Mouse (Mus musculus) bone marrow macrophage, adult 2 months (primary cell): ENCODE measurements around the gene Tada2a.

Experiments used
- CTCF ChIP-seq: IDR thresholded peaks from 2 replicates; pipeline ENCODE4 v1.5.1; 2012; ENCODE audit warnings: low read depth, mild to moderate bottlenecking, low read length, moderate library complexity
- POLR2A ChIP-seq: IDR thresholded peaks from 2 replicates; pipeline ENCODE4 v1.6.1; 2012; ENCODE audit warnings: mild to moderate bottlenecking, low read depth, low read length, borderline replicate concordance

DNA sequence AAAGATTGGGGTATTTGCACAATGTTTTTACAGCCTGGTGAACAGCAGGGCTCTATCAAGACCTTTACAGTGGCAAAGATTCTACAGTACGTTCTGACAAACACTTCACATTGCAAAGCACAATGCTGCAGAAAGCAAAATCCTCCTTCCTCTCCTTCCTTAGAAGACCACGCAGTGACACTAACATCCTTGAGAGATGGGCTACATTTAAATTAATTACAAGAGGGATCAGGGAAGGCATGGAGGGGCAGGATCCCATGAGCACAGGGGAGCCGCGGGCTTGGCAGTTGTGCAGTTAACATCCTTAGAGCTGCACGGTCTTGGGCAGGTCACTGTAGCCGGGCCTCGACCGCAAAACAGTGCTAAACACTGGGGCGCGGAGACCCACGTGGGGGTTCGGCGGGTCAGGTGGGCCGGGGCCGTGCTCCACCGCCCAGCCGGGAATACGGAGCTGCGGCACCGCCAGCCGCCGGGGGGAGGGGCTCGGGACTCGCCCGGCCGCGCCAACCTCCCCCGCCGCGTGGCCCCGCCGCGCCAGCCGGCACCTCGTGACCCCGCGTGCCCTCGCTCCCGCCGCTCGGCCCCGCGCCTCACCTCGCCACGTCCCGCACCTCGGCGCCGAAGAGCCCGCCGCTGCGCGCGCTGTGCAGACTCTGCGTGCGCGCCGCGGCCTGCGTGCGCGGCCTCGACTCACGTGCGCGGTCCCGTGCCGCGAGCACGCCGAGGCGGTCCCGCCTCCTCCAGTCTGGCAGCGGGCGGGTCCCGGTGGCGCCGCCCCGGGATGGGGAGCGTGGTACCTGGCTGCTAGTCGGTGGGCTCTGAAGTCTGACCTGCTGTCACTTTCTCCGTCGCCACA, at the start of gene Tada2a, which contains the start of gene Acaca:
- no peak for TF ChIP-seq POLR2A
- no peak for TF ChIP-seq CTCF
